Mouse (Mus musculus) T-helper 17 cell (primary cell): ENCODE data around the gene B3gnt6.

Experiments used
- in situ Hi-C, 2 experiments: fragments of 300-600 bp; cut with MboI, MseI; formaldehyde crosslinking; loops; 1 replicate in 1 of 2; 2 replicates in 1 of 2; pipeline ENCODE4 v1.15.1; 2025; ENCODE audit warnings: high pct_unique_total_duplicates in 2 of 2

B3gnt6 gene

GRCm38 (mm10) chr7:98150525-98150924 is 48.8 kb downstream of the B3gnt6 start:
- in situ Hi-C loops = no loop called here

- in situ Hi-C loops = loop anchor here in 1 of 2 experiments (10.0 kb wide), 1 partner anchor 605 kb away; no protein-coding TSS in a partner anchor
Observed at GRCm38 (mm10) chr7:98149802-98150201, 49.5 kb downstream of the B3gnt6 start.

GRCm38 (mm10) chr7:98148721-98149407 is 50.4 kb downstream of the B3gnt6 start:
- in situ Hi-C loops = loop anchor here in 1 of 2 experiments (10.0 kb wide), 1 partner anchor 606 kb away; no protein-coding TSS in a partner anchor

- in situ Hi-C loops = loop anchor here in 1 of 2 experiments (10.0 kb wide), 1 partner anchor 607 kb away; no protein-coding TSS in a partner anchor
Observed at GRCm38 (mm10) chr7:98147766-98148165, 51.5 kb downstream of the B3gnt6 start.

GRCm38 (mm10) chr7:98146447-98146845 is 52.8 kb downstream of the B3gnt6 start:
- in situ Hi-C loops = loop anchor here in 1 of 2 experiments (10.0 kb wide), 1 partner anchor 608 kb away; no protein-coding TSS in a partner anchor

GRCm38 (mm10) chr7:98145842-98146446 is 53.3 kb downstream of the B3gnt6 start:
- in situ Hi-C loops = loop anchor here in 1 of 2 experiments (10.0 kb wide), 1 partner anchor 609 kb away; no protein-coding TSS in a partner anchor

- in situ Hi-C loops = loop anchor here in 1 of 2 experiments (10.0 kb wide), 1 partner anchor 609 kb away; no protein-coding TSS in a partner anchor
Observed at GRCm38 (mm10) chr7:98145402-98145801, 53.9 kb downstream of the B3gnt6 start, which contains the start of gene Omp. Gene Omp (minus strand): TSS chr7:98145502.

- in situ Hi-C loops = loop anchor here in 1 of 2 experiments (10.0 kb wide), 1 partner anchor 612 kb away; no protein-coding TSS in a partner anchor
Observed at GRCm38 (mm10) chr7:98142648-98143047, 56.6 kb downstream of the B3gnt6 start.
